Mouse (Mus musculus): ENCODE results near the gene Slc22a21.
"Not testable (repeated sequence)": the region's sequence is repeated elsewhere in the genome, so short reads cannot be mapped to it uniquely, and the experiment has no call there.

Slc22a21 gene

GRCm38 (mm10) chr11:53979788-53980621 is at the start of gene Slc22a21:
TSS of gene Slc22a21 (minus strand) at chr11:53980332.
- ATAC-seq (ENCODE audit: insufficient number of reproducible peaks, low FRiP score, low TSS enrichment), result peak; percentile 74

GRCm38 (mm10) chr11:54028997-54029396 is 48.9 kb upstream of the Slc22a21 start:
- ATAC-seq (ENCODE audit: insufficient number of reproducible peaks, low FRiP score, low TSS enrichment), result 0 out of 2 replicates have a peak, but pooled peaks have one; percentile 29

GRCm38 (mm10) chr11:54028044-54028951 is 48.2 kb upstream of the Slc22a21 start, which contains the start of gene Slc22a4:
TSS of gene Slc22a4 (minus strand) at chr11:54028090.
- ATAC-seq (ENCODE audit: insufficient number of reproducible peaks, low FRiP score, low TSS enrichment), result peak; percentile 81

GRCm38 (mm10) chr11:54027131-54028043 is 47.3 kb upstream of the Slc22a21 start:
- ATAC-seq (ENCODE audit: insufficient number of reproducible peaks, low FRiP score, low TSS enrichment), result peak; percentile 31

- peak; percentile 12; the same call in 1 of the 2 replicates for ATAC-seq (ENCODE audit: insufficient number of reproducible peaks, low FRiP score, low TSS enrichment)
Observed at GRCm38 (mm10) chr11:54026491-54027041, 46.4 kb upstream of the Slc22a21 start.

- ATAC-seq (ENCODE audit: insufficient number of reproducible peaks, low FRiP score, low TSS enrichment), result no peak
Observed at GRCm38 (mm10) chr11:54021396-54022093, 41.4 kb upstream of the Slc22a21 start.

GRCm38 (mm10) chr11:54018893-54019732 is 39.0 kb upstream of the Slc22a21 start:
- ATAC-seq (ENCODE audit: insufficient number of reproducible peaks, low FRiP score, low TSS enrichment), result no peak

GRCm38 (mm10) chr11:54017596-54017995 is 37.5 kb upstream of the Slc22a21 start:
- ATAC-seq (ENCODE audit: insufficient number of reproducible peaks, low FRiP score, low TSS enrichment), result no peak

- no peak for ATAC-seq (ENCODE audit: insufficient number of reproducible peaks, low FRiP score, low TSS enrichment)
Observed at GRCm38 (mm10) chr11:54016051-54016450, 35.9 kb upstream of the Slc22a21 start.

GRCm38 (mm10) chr11:54012961-54013360 is 32.8 kb upstream of the Slc22a21 start:
- no peak for ATAC-seq (ENCODE audit: insufficient number of reproducible peaks, low FRiP score, low TSS enrichment)

- no peak for ATAC-seq (ENCODE audit: insufficient number of reproducible peaks, low FRiP score, low TSS enrichment)
Observed at GRCm38 (mm10) chr11:54011255-54011654, 31.1 kb upstream of the Slc22a21 start.

- ATAC-seq (ENCODE audit: insufficient number of reproducible peaks, low FRiP score, low TSS enrichment), result no peak
Observed at GRCm38 (mm10) chr11:54008416-54008920, 28.3 kb upstream of the Slc22a21 start.

- ATAC-seq (ENCODE audit: insufficient number of reproducible peaks, low FRiP score, low TSS enrichment), result peak; percentile 76
Observed at GRCm38 (mm10) chr11:54007717-54008116, 27.6 kb upstream of the Slc22a21 start.

GRCm38 (mm10) chr11:54006901-54007300 is 26.8 kb upstream of the Slc22a21 start:
- no peak for ATAC-seq (ENCODE audit: insufficient number of reproducible peaks, low FRiP score, low TSS enrichment)

- ATAC-seq (ENCODE audit: insufficient number of reproducible peaks, low FRiP score, low TSS enrichment), result not testable (repeated sequence)
Observed at GRCm38 (mm10) chr11:54006362-54006761, 26.2 kb upstream of the Slc22a21 start.

GRCm38 (mm10) chr11:54004734-54005133 is 24.6 kb upstream of the Slc22a21 start:
- no peak for ATAC-seq (ENCODE audit: insufficient number of reproducible peaks, low FRiP score, low TSS enrichment)

GRCm38 (mm10) chr11:54004221-54004620 is 24.1 kb upstream of the Slc22a21 start:
- ATAC-seq (ENCODE audit: insufficient number of reproducible peaks, low FRiP score, low TSS enrichment), result no peak
